Mouse (Mus musculus): ENCODE data around the gene Igdcc4. TPM values are rescaled to one million over a fixed set of nuclear protein-coding genes. Genes with fewer than 3 reads are reported as not detected.
"Not testable (repeated sequence)": the region's sequence is repeated elsewhere in the genome, so short reads cannot be mapped to it uniquely, and the experiment has no call there.

Gene Igdcc4
- 0.15 and 0.41 TPM in 2 replicates for total RNA-seq (2017)

GRCm38 (mm10) chr9:65100991-65101685, at the start of gene Igdcc4:
TSS of gene Igdcc4 (plus strand) at chr9:65101486.
- no peak for ATAC-seq (replicated peaks; ENCODE audit: low read depth, poor library complexity, severe bottlenecking)

DNA sequence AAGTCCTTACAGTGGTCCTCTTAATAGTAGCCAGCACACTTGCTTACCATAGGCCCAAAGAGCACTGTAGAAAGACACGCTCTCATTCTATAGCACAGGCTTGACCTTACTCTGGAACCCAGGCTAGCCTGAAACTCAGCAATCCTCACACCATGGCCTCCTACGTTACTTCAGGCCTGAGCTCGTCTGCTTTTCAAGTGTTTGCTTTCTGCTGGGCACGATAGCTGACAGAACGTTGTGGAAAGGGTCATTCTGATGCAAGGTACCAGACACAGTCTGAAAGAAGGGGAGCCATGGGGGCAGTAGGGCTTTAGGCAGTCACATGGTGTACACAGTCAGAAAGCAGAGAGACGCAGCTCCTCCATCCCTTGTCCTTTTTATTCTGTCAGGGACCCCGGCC, 37.0 kb upstream of the Igdcc4 start:
- no peak for ATAC-seq (replicated peaks; ENCODE audit: low read depth, poor library complexity, severe bottlenecking)

GRCm38 (mm10) chr9:65070587-65070986, 30.7 kb upstream of the Igdcc4 start:
- no peak; the same call in 1 of the 2 replicates for ATAC-seq (replicated peaks; ENCODE audit: low read depth, poor library complexity, severe bottlenecking)

GRCm38 (mm10) chr9:65073555-65073954, 27.7 kb upstream of the Igdcc4 start:
- no peak for ATAC-seq (replicated peaks; ENCODE audit: low read depth, poor library complexity, severe bottlenecking)

DNA sequence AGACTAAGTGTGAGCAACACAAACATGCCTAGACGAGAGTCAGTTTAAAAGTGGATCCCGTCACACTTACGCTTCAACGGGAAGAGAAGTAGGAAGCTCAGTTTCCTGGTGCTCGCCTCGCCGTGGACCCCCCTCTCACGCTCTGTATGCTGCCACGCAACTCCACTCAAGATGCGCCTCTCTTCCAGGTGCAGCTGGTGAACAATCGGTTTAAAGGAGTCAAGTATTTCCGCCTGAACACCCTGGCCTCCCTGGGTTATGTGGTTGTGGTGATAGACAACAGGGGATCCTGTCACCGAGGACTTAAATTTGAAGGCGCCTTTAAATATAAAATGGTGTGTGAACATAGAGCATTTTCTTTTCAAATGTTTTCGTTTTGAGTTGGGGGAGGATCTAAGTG, 27.0 kb upstream of the Igdcc4 start:
- ATAC-seq (replicated peaks; ENCODE audit: low read depth, poor library complexity, severe bottlenecking) = no peak

DNA sequence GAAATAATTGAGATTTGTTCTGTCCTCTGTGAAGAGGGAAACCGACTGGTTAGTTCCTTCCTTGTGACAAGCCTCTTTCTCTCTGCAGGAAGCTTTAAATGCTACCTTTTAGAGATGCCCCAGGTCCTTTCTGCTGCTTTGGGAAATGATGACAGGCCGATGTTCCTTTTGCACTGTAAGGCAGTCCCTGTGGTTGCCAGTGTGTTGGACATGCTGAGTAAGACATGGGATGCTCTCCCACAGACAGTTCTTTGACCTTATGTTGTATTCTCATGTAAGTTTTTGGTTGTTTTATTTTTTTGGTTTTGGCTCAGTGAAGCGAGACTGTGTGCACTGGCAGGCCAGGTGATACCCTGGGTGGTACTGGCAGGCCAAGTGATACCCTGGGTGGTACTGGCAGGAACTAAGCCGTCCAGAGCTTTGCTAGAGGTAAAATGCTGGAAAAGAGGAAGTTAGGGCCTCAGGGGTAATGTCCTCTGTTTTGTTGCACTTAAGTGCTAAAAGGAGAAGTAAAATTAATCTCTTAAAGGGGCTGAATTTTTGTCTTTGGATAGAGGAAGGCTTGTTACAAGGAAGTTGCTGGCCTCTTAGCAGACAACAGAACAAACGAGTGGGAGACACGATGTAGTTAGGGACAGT, 26.3 kb upstream of the Igdcc4 start:
- peak; percentile 83 for ATAC-seq (replicated peaks; ENCODE audit: low read depth, poor library complexity, severe bottlenecking)

- no peak for ATAC-seq (replicated peaks; ENCODE audit: low read depth, poor library complexity, severe bottlenecking)
Measured at GRCm38 (mm10) chr9:65077536-65077935, 23.8 kb upstream of the Igdcc4 start.

- not testable (repeated sequence) for ATAC-seq (replicated peaks; ENCODE audit: low read depth, poor library complexity, severe bottlenecking)
Measured at GRCm38 (mm10) chr9:65080141-65080540, 21.1 kb upstream of the Igdcc4 start.

GRCm38 (mm10) chr9:65083075-65083765, 18.1 kb upstream of the Igdcc4 start:
- ATAC-seq (replicated peaks; ENCODE audit: low read depth, poor library complexity, severe bottlenecking) = no peak

- ATAC-seq (replicated peaks; ENCODE audit: low read depth, poor library complexity, severe bottlenecking) = no peak
Measured at GRCm38 (mm10) chr9:65084198-65084807, 17.0 kb upstream of the Igdcc4 start.

DNA sequence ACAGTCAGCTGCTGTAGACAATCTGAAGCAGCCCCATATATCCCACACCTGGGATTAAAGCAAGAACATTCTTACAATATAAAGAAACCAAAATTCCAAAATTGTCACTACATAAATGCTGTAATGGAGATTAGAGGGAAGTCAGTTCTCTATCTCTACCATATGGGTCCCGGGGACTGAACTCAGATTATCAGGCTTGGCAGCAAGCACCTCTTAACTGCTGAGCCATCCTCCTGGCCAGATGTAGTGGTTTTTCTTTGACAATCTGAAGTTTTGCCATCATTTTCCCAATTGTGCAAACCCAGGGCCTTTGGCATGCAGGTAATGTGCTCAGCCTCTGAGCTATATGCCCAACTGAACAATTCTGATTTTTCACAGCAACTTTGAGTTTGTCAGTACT, 16.0 kb upstream of the Igdcc4 start:
- ATAC-seq (replicated peaks; ENCODE audit: low read depth, poor library complexity, severe bottlenecking) = no peak

GRCm38 (mm10) chr9:65086801-65087200, 14.5 kb upstream of the Igdcc4 start:
- ATAC-seq (replicated peaks; ENCODE audit: low read depth, poor library complexity, severe bottlenecking) = no peak

DNA sequence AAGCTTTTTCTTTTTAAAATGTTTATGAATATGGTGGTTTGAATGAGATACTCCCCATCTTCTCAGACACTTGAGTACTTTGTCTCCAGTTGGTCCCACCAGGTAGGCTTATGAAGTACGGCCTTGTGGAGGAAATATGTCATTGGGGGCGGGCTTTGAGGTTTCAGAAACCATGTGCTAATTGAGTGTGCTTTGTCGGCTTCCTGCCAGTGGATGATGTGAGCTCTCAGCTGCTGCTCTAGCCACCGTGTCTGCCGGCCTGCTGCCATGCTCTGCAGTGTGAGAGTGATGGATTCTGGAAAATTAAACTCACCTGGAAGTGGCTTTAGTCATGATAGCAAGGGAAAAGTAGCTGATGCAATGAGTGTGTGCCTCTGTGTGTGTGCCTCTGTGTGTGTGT, 13.8 kb upstream of the Igdcc4 start:
- peak; percentile 36; the same call in 1 of the 2 replicates for ATAC-seq (replicated peaks; ENCODE audit: low read depth, poor library complexity, severe bottlenecking)

- ATAC-seq (replicated peaks; ENCODE audit: low read depth, poor library complexity, severe bottlenecking) = no peak
Measured at GRCm38 (mm10) chr9:65094237-65094636, 7.0 kb upstream of the Igdcc4 start.

- ATAC-seq (replicated peaks; ENCODE audit: low read depth, poor library complexity, severe bottlenecking) = peak; percentile 17; the same call in 1 of the 2 replicates
Measured at GRCm38 (mm10) chr9:65101686-65102376, 545 bp downstream of the Igdcc4 start.

GRCm38 (mm10) chr9:65102377-65103172, 1.3 kb downstream of the Igdcc4 start:
- ATAC-seq (replicated peaks; ENCODE audit: low read depth, poor library complexity, severe bottlenecking) = no peak

- ATAC-seq (replicated peaks; ENCODE audit: low read depth, poor library complexity, severe bottlenecking) = no peak
Measured at GRCm38 (mm10) chr9:65103173-65103752, 2.0 kb downstream of the Igdcc4 start.

GRCm38 (mm10) chr9:65106821-65107220, 5.5 kb downstream of the Igdcc4 start:
- no peak for ATAC-seq (replicated peaks; ENCODE audit: low read depth, poor library complexity, severe bottlenecking)

- no peak for ATAC-seq (replicated peaks; ENCODE audit: low read depth, poor library complexity, severe bottlenecking)
Measured at GRCm38 (mm10) chr9:65107893-65108292, 6.6 kb downstream of the Igdcc4 start.

Measured in common myeloid progenitor, adult 5-6 weeks (primary cell).